Mouse (Mus musculus) testis, adult 2 months (tissue): ENCODE results near the gene Lypd8.

ENCODE experiments used
- CTCF ChIP-seq: fragments of 200-500 bp; IDR thresholded peaks from 2 replicates; pipeline ENCODE4 v1.5.1; 2012; ENCODE audit warnings: low read depth, mild to moderate bottlenecking, inconsistent platforms, low read length, moderate library complexity; ENCODE audit not compliant: control insufficient read depth, insufficient read depth, insufficient replicate concordance
- POLR2A ChIP-seq: fragments of 200-500 bp; IDR thresholded peaks from 2 replicates; pipeline ENCODE4 v1.6.1; 2012; ENCODE audit warnings: low read depth, mild to moderate bottlenecking, inconsistent platforms, low read length, moderate library complexity; ENCODE audit not compliant: control insufficient read depth

DNA sequence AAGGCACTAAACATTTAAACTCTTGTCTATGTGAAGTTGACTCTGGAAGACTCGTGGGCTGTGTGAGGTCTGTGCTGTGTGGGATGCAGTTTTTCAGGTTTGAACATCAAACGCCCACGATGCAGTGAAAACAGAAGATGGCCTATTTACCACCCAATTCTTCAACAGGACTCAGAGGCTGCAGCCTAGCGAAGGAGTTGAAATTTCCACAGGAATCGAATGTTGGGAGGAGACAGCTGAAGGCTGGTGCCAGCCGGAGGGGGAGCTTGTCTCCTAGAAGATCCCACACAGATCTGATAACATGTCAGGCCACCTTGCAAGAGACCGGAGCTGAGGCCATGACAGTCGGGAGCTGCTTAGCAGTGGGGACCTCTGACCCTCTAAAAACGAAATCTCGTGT lies 24.4 kb upstream of the Lypd8 start:
- TF ChIP-seq POLR2A = no peak
- TF ChIP-seq CTCF = no peak
